Mouse (Mus musculus) adrenal gland, postnatal 25 days (tissue): ENCODE measurements at regions not wholly inside any gene's neighbourhood (a gene's known extent, or its start where the extent isn't known, plus 50 kb on each side); places are given as distances from the start of the nearest gene placed in this dataset.
"Not testable (repeated sequence)": the region's sequence is repeated elsewhere in the genome, so short reads cannot be mapped to it uniquely, and the experiment has no call there.

Experiments
- DNase-seq: peaks from one replicate; pipeline ENCODE4 v3.0.0; 2021; ENCODE audit warnings: mixed read lengths

DNA sequence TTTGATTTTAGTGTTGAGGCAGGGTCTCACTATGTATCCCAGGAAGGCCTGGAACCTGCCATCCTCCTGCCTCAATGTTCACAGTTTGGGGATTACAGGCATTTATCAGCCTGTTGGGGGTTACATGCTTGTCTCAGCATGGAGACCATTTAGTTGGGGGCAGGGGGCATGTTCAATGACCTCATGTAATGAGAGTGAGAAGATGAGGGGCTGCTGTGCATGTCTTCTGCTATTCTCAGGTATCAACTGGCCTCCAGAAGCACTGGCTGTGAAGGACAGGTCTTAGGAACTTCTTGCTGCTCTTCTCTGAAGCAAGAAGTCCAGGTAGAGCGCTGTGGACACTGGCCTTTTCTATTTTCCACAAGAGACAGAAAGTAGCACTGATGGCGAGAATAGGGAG, 350.9 kb downstream of the Plekhb2 start:
- no peak for DNase-seq

DNA sequence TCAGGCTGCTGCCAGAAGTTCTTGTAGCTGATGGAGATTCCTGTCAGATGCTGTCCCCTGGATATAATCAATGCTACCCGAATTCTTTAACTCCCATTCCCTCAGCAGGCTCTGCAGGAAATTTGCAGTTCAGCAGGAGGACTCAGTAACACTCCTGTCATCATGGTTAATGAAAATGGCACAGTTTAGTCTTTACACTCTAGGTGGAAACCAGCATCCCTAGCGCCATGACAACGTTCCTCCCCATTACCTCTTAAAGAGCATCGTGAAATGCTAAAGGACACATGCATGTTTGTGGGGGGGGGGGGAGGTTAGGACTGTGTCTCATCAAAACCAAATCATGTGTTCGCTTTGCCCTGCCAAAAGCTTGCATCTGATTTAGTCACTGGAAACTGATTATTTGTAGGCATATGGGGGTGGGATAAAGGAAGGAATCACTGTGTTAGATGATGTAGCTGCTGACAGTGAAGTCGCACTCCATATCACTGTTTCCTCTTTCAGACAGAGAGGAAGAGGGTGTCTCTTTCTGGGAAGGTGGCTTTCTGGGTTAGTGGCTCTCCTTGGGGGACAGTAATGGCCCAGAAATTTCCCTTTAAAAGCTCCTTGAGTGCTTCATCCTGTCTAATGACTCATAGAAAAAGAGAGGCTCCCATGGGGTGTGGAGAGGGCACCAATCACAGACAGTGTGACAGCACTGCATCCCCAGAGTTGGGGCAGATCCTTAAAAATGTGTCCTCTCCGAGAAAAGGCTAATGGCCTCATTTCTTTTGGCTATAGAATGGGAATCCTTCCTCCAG, 351.5 kb downstream of the Plekhb2 start:
- DNase-seq, result no peak

DNA sequence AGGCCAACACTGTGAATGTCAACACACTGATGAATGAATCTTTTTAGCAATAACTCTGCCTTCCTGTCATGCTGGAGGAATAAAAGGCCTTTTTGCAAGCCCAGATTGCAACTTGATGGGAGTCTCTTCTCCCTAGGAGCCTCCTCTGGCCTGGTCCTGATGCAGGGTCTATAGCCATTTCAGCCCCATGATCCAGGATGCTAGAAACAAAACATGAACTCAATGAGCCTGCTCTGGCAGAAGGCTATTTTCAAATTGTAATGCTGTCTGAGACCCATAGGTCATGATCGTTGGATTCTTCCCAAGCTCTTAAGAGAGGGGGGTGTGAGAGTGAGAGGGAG, 352.1 kb downstream of the Plekhb2 start:
- no peak for DNase-seq

DNA sequence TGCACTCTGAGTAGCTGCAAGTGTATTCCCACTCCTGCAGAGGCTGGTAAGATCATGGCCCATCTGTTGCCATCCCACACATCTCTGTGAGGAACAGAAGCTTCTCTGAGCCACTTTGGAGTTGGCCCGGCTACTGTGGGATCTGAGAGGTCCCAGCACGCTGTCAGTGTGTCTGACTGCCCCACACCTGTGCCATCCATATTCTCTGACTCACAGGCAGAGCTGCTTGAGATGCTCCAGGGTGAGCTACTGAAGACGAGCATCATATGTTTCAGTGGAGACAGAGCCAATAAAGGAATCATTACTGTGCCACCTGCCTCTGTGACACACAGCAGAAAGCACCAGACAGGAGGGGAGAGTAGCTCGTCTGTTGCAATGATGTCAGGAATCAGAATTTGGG, 352.8 kb downstream of the Plekhb2 start:
- DNase-seq, result no peak

DNA sequence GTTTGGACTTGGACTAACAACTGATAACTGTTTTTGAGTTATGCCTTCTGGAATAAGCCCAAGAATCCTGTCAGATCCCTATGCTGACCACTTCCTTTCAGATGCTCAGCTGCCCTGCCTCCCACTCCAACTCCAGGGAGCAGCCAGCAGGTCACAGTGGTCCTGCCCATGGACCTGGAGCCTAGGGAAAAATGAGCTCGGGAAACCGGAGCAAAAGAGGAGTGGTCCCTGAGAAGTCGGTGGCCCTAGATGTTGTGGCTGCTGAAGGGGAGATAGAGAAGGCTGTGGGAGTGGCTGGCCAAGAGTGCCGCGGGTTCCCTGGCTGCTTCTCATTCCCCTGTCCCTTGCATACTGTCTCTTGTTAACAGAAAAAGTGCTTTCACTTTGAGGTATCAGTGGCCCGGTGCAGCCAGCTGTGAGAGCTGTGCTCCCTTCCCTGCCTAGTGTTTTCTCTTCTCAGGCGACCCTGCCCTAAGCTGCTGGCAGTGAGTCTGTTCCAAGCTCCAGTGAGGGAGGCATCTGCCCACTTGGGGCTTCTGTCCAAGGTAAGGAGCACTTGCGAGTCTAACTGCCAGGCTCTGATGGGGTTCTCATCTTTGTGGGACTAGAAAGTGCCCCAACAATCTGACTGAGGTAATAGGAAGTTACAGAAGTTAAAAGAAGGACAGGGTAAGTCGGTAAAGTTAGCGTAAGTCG, 357.2 kb downstream of the Plekhb2 start:
- no peak for DNase-seq

DNA sequence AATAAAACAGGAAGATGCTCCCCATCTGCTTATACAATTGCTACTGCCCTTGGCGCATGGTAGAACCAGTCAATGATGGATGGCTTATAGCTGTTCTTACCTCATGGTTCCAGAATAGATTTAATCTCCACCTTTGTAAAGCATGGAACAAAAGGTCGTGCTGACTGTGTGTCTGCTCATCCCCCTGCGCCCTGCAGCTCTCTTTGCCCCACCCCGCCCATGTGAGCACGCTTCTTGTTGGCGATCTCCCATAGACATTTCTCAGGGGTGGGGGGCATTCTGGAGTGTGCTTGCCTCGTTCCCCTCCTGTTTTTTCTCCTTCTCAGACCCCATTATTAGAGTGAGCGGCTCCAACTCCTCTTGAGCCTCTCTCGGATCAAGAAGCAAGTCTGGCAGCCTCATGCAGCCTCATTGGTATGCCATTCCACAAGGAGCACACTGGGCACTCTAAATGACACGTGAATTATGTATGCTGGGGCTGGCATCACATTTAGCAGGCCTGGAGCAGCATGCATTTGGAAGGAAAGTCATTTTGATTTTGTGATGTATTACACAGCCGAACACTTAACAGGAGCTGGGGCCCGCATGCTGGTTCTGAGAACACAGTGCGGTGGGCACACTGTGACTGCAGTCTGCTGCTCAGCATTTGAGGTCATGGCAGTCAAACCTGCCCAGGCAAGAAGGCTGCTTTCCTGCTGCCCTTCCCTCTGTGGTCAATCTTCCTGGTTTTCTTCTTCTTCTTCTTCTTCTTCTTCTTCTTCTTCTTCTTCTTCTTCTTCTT, 362.5 kb downstream of the Plekhb2 start:
- DNase-seq, result no peak

DNA sequence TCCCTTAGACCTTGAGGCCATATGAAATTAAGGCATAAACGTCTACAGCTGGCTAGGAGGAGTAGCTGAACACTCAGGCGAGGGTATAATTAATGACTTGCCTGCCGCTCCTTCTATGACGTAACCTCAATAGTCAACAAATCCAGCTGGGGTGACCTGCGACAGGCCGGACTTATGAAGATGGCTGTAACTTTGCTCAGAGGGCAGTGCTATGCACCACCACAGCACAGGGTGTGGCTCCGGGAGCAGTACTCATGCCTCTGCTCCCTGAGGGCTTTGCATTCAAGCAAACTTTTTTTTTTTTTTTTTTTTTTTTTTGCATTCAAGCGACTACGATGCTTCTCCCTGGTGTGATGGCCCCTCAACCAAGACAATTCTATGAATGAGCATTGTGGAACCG, 364.1 kb downstream of the Plekhb2 start:
- DNase-seq, result no peak

DNA sequence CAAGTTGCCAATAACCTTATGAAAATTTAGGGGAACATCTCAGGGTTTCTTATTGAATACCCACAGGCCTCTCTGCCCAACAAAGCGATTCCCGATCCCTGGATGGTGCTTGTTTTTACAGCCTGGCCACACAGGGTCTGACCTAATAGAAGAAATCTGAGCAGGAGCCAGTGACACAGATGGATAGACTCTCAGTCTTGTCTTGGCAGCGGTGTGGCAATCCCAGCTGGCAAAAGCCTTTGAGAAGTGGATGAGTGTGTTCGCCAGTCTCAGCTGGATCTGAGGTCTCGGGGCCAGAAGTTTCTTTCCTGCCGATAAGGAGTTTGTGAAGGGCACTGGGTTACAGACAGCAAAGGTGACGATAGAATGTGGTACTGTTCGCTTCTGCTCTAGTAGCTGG, 366.6 kb downstream of the Plekhb2 start:
- DNase-seq, result no peak

DNA sequence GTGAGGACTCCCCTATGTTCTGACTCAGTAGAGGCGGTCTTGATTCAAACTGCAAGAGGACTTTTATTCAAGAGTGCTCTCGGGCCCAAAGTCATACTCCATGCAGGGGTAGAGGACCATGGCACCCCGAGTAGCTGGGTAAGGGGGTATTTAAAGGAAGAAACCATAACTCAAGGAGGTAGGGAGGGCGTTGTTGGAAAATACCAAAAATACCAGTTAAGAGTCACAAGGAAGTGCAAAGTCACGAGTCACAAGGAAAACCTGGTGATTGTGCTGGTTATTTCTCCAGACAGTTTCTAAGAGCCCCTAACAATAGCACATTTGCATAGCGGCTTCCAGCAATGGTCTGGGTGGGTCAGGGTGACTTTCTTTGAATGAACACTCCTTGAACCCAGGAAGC, 370.4 kb downstream of the Plekhb2 start:
- DNase-seq, result not testable (repeated sequence)

DNA sequence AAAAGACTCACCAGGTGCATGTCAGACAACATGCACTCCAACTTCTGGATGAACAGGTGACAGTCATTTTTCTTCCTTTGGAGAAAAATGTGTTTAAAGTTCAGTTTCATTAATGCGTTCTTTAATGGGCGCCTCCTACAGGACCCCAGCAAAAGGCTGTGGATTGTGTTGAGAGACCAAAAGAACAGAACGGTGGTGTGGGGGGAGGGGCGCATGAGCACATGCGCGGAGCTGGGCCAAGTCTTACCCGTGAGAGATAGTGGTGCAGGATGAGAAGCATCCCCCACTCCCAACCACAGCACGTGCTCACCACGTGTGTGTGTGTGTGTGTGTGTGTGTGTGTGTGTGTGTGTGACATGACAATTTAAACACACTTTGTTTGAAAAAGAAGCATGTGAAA, 371.0 kb downstream of the Plekhb2 start:
- no peak for DNase-seq

DNA sequence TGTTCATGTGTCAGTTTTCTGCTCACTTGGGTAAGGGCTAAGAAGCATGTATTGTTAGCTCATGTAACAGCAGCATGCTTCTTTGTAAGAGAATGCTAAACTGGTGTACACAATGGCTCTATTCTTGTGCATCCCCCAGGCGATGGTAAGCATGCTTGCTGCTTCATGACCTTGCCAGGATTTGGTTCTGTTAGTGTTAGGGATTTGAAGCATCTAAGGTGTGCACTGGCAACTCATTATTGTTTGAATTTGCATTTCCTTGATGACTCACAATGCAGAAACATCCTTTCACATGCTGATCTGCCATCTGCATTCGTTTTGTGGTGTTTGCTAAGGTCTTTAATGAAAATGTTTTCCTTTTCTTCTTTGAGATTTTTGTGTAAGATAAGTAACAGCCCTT, 382.8 kb downstream of the Plekhb2 start:
- no peak for DNase-seq

DNA sequence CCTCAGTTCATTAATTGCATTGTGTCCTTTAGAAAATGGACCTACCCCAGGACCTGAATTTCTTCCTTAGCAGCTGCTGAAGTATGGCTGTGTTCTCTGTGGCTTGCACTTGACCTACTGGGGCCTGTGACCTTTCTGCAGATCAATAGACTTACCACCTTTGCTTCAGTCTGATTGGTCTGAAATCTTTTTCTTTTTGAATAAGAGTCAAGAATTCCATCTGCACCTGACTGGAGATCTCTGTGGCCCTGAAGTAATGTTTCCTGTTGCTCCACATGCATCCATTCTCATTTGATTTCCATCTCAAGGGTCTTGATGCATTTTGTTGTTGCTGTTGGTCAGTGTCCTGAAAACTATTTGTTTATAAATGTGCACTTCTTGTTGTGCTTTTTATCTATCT, 388.4 kb downstream of the Plekhb2 start:
- DNase-seq, result no peak

DNA sequence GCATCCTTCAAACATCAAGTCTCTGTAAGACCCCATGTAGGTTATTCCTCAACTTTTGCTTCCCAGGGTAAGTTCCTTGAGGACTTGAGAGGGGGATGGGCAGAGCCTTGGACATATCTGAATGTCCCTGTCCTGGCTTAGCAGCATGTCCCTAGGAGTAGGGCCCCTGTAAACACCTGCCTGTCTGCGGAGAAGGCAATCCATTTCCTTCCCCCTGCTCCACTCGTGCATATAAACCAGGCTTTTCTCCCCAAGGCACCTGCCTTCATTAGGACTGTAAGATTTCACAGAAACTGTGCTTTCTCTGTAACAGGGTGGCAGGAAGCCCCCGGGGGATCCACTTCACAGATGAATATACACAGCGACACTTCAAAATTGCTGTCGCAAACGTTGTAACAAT, 393.1 kb downstream of the Plekhb2 start:
- no peak for DNase-seq

DNA sequence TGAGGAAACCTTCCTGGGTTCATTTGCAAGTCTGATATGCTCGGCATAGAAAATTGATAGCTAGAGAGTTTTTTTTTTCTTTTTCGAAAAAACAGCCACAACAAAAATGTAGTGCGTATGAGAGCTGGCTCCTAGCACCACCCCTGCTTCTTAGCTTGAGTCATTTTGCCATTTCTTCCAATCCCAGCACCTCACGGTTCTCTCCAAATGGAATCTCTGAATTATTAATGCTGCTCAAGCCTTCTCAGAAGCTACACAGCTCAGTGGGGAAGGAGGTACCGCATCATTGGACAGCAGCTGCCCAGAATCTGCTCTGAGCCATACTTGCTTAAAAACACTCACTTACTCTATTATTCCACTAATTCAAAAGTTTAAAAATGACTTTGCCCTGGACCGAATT, 393.6 kb downstream of the Plekhb2 start:
- DNase-seq, result no peak

DNA sequence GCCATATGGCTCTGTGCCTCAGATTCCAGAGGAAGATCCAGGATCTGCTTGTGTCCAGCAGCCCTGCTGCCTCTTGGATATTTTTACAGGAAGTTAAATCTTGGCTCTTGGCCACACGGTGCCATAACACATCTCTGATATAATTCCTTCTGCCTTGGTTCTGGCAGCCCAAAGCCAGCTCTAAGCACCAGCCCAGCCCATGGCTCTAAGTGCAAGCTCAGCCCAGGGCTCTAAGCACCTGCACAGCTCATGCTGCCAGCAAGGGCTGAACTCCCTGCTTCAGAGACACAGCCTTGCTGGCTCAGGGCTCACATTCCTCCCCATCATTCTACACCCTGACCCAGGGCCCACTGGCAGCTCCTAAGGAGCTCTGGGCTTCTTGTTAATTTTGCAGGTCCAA, 415.3 kb downstream of the Plekhb2 start:
- no peak for DNase-seq

DNA sequence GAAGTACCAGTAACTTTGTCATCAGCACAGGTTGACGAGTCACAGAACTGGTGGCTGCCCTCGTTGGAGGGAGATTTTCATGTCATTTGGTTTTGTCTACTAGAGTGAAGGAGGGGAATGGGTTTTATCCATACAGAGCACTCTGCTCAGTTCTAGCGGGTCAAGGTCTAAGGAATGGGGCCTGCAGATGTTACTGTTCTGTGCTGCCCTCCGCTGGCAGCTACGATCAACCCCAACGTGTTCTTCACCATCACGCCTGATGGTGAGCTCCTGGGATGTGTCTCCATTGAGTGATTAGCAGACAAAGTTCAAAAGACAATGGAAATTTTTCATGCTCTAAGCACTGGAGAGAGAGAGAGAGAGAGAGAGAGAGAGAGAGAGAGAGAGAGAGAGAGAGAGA, 416.9 kb downstream of the Plekhb2 start:
- DNase-seq, result no peak

DNA sequence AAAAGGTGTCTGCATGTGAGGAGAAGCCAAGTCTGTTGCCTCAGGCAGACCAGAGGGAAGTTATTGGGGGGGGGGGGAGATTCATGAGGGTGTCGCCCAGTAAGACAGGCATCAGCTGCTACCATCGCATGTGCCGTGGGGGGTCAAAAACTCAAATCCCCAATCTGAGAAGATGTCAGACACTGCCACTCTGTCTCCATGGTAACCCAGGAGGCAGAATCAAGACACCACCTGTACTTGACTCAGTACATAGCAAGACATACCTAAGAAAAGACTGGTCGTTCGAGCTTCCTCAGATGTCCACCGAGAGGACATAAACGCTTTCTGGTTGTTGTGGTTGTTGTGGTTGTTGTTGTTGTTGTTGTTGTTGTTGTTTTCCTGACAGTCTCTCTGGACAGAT, 418.1 kb downstream of the Plekhb2 start:
- DNase-seq, result no peak

DNA sequence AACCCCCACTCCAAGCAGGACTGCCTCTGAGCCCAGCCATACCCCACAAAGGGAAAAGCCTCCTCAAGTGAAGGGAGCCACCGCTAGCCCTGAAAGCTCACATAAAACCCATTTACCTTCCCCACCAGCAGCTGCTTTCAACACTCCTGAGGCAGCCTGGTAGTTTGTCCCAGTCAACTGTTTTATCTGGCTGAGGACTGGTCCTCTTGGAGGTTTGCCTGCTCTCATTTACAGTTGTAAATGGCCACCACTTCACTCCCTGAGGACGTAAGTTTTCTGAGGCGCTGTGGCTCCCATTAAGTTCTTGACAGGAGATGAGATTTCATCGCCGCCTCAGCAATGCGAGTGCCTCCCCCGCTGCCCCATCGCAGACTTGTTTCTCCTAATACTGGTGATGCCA, 425.2 kb downstream of the Plekhb2 start:
- DNase-seq, result no peak
